ENCODE assay signal across 18 mouse cellular contexts in the genomic region with DNA sequence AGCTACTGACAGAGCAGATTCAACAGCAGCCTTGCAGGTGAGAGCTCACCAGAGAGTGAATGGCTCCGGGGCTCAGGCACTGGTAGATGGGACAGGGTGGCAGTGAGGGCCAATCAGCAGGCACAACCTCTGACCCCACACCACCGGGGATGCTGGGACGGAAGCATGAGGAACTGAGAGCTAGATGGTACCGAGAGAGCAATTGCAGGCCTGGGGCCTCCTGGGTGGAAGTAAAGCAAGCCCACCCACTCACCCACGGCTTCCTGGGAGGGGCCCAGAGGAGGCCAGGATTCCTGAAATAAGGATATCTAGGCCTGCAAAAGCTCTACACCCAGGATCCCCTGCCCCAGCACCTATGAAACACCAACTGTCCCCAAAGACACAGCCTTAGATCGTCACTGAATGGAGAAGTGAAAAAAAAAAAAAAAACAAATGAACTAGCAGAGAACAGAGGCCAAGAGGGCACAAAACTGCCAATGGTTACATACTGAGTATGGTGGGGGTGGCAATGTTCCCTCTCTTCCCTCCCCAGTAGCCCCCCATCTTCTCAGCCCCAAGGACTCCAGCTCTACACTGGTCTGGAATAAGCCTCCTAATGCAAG.
DNase-seq lines count a peak whose midpoint lies in the region; ATAC-seq and TF ChIP-seq lines count a peak whose summit lies in the region.
"Had no signal": no experiment of that assay in that cellular context is flagged by ENCODE, and none has a peak within 500 bp of the region (broad histone marks: within the 10 kb centered on the region; RNA-seq: fewer than 3 reads in every experiment).

No protein-coding gene starts in this region.

- peak overlapping the region; percentile 74 for H3K27ac ChIP-seq in midbrain, embryonic 10.5 days (replicated peaks)
- no peak overlapping the region for H3K27ac ChIP-seq in midbrain, postnatal 0 days (ENCODE audit: low read depth, low read length)
- H3K27ac ChIP-seq in MEL (ENCODE audit: control insufficient read depth, low read depth, low read length), result no peak overlapping the region
- H3K27ac ChIP-seq in hindbrain, embryonic 12.5 days, result peak overlapping the region; percentile 69
- peak overlapping the region; percentile 68 for H3K27ac ChIP-seq in spleen, adult 2 months (ENCODE audit: insufficient read depth, low read length)
- H3K27ac ChIP-seq: lung, embryonic 15.5 days had no signal

- no peak overlapping the region for H3K9ac ChIP-seq in midbrain, postnatal 0 days (replicated peaks; ENCODE audit: low read length, poor library complexity, severe bottlenecking)
- H3K9ac ChIP-seq in MEL (ENCODE audit: control insufficient read depth, low read depth, low read length, poor library complexity, severe bottlenecking), result no peak overlapping the region
- H3K9ac ChIP-seq in hindbrain, embryonic 12.5 days, result no peak overlapping the region
- H3K9ac ChIP-seq: embryonic facial prominence, embryonic 12.5 days; lung, embryonic 15.5 days had no signal

- no peak for TF ChIP-seq POLR2A in MEL (IDR thresholded peaks at IDR 0.05; ENCODE audit: control insufficient read depth in 1 of 2, insufficient read depth in 1 of 2, low read depth in 1 of 2, low read length in 2 of 2, poor library complexity in 1 of 2)
- TF ChIP-seq POLR2A in spleen, adult 2 months (IDR thresholded peaks at IDR 0.05; ENCODE audit: low read depth, low read length), result no peak

- no peak overlapping the region for H3K4me3 ChIP-seq in midbrain, embryonic 10.5 days
- H3K4me3 ChIP-seq in midbrain, postnatal 0 days (ENCODE audit: low read depth, low read length), result no peak overlapping the region
- H3K4me3 ChIP-seq in MEL (ENCODE audit: control insufficient read depth in 1 of 2, insufficient read depth in 1 of 2, low read depth in 2 of 2, low read length in 2 of 2), result no peak overlapping the region
- no peak overlapping the region for H3K4me3 ChIP-seq in hindbrain, embryonic 12.5 days
- H3K4me3 ChIP-seq in spleen, adult 2 months (ENCODE audit: extremely low read depth, insufficient read depth, insufficient read length), result no peak overlapping the region
- H3K4me3 ChIP-seq: embryonic facial prominence, embryonic 12.5 days; lung, embryonic 15.5 days had no signal

- no peaks in the 10 kb centered on the region for H3K79me2 ChIP-seq in MEL (ENCODE audit: control insufficient read depth, insufficient read depth, low read length, poor library complexity)

- TF ChIP-seq EP300 in MEL (IDR thresholded peaks at IDR 0.05; ENCODE audit: low read depth in 1 of 2, low read length in 2 of 2), result no peak

- ATAC-seq in midbrain, postnatal 0 days (ENCODE audit: low FRiP score), result no peak
- ATAC-seq in hindbrain, embryonic 12.5 days (ENCODE audit: low FRiP score), result no peak
- ATAC-seq in activated CD4-positive, CD25-positive, alpha-beta regulatory T cell, adult 4 months, result no peak
- ATAC-seq: CD4-positive, CD25-positive, alpha-beta regulatory T cell, adult 4 months had no signal

- TF ChIP-seq CTCF in midbrain, postnatal 0 days (IDR thresholded peaks at IDR 0.05), result no peak
- no peak for TF ChIP-seq CTCF in MEL (IDR thresholded peaks at IDR 0.05 in 2 of 3, conservative IDR thresholded peaks at IDR 0.05 in 1 of 3; ENCODE audit: control insufficient read depth in 1 of 3, insufficient read depth in 1 of 3, low read depth in 2 of 3, low read length in 3 of 3, poor library complexity in 1 of 3, severe bottlenecking in 1 of 3)
- no peak for TF ChIP-seq CTCF in spleen, adult 2 months (IDR thresholded peaks at IDR 0.05; ENCODE audit: extremely low read depth, insufficient read depth, insufficient read length, insufficient replicate concordance)

- no peak for TF ChIP-seq RAD21 in MEL (IDR thresholded peaks at IDR 0.05; ENCODE audit: low read depth, low read length)

- peaks cover 50% of the 10 kb centered on the region for H3K4me1 ChIP-seq in midbrain, embryonic 10.5 days
- no peaks in the 10 kb centered on the region for H3K4me1 ChIP-seq in midbrain, postnatal 0 days (ENCODE audit: insufficient read depth, low read length)
- peaks cover 5 to 10% of the 10 kb centered on the region in 2 experiments for H3K4me1 ChIP-seq in MEL (ENCODE audit: control insufficient read depth in 1 of 2, insufficient read depth in 2 of 2, low read length in 2 of 2)
- H3K4me1 ChIP-seq in hindbrain, embryonic 12.5 days, result peaks cover 54% of the 10 kb centered on the region
- H3K4me1 ChIP-seq in spleen, adult 2 months (ENCODE audit: control insufficient read depth, insufficient read depth, insufficient read length), result peaks cover 31% of the 10 kb centered on the region; the same call in 1 of the 2 replicates
- H3K4me1 ChIP-seq: lung, embryonic 15.5 days had no signal

- H3K4me2 ChIP-seq in midbrain, postnatal 0 days (ENCODE audit: low read depth, low read length, poor library complexity, severe bottlenecking), result no peak overlapping the region
- no peak overlapping the region for H3K4me2 ChIP-seq in hindbrain, embryonic 12.5 days (replicated peaks)
- H3K4me2 ChIP-seq: embryonic facial prominence, embryonic 12.5 days; liver, embryonic 11.5 days; lung, embryonic 15.5 days had no signal

- 86% methylated on average over 6 of the region's 6 CpGs for WGBS in midbrain, embryonic 10.5 days
- 80% methylated on average over 6 of the region's 6 CpGs for WGBS in midbrain, postnatal 0 days
- 65% methylated on average over 6 of the region's 6 CpGs for WGBS in hindbrain, embryonic 12.5 days
- 22% methylated on average over 6 of the region's 6 CpGs for WGBS in spleen, adult 2 months

- H3K9me3 ChIP-seq in midbrain, embryonic 10.5 days (replicated peaks), result peaks cover 6% of the 10 kb centered on the region
- H3K9me3 ChIP-seq in midbrain, postnatal 0 days (ENCODE audit: low read length), result no peaks in the 10 kb centered on the region
- H3K9me3 ChIP-seq in MEL (replicated peaks; ENCODE audit: insufficient read depth, low read length), result no peaks in the 10 kb centered on the region
- H3K9me3 ChIP-seq in hindbrain, embryonic 12.5 days (replicated peaks), result no peaks in the 10 kb centered on the region
- H3K9me3 ChIP-seq: embryonic facial prominence, embryonic 12.5 days; lung, embryonic 15.5 days had no signal

- peaks cover 22% of the 10 kb centered on the region for H3K36me3 ChIP-seq in midbrain, embryonic 10.5 days
- H3K36me3 ChIP-seq in midbrain, postnatal 0 days (ENCODE audit: insufficient read depth, low read length), result no peaks in the 10 kb centered on the region
- peaks cover 0 to 4% of the 10 kb centered on the region in 2 experiments; a peak in 2 of 4 replicates for H3K36me3 ChIP-seq in MEL (ENCODE audit: control insufficient read depth in 1 of 2, insufficient read depth in 2 of 2, low read length in 2 of 2)
- peaks cover 17% of the 10 kb centered on the region for H3K36me3 ChIP-seq in hindbrain, embryonic 12.5 days
- H3K36me3 ChIP-seq in spleen, adult 2 months (ENCODE audit: control insufficient read depth, insufficient read depth, low read length), result peaks cover 2% of the 10 kb centered on the region; the same call in 1 of the 2 replicates

- no peaks in the 10 kb centered on the region for H3K27me3 ChIP-seq in midbrain, embryonic 10.5 days (ENCODE audit: low read depth, poor library complexity, severe bottlenecking)
- no peaks in the 10 kb centered on the region for H3K27me3 ChIP-seq in midbrain, postnatal 0 days (ENCODE audit: insufficient read depth, low read length)
- H3K27me3 ChIP-seq in MEL (ENCODE audit: control insufficient read depth in 1 of 2, insufficient read depth in 2 of 2, low read length in 2 of 2), result no peaks in the 10 kb centered on the region
- no peaks in the 10 kb centered on the region for H3K27me3 ChIP-seq in hindbrain, embryonic 12.5 days
- no peaks in the 10 kb centered on the region for H3K27me3 ChIP-seq in spleen, adult 2 months (ENCODE audit: control insufficient read depth, insufficient read depth, low read length)
- H3K27me3 ChIP-seq: embryonic facial prominence, embryonic 12.5 days; lung, embryonic 15.5 days had no signal

- no peak for DNase-seq in midbrain, embryonic 10.5 days (ENCODE audit: low spot score)
- no peak for DNase-seq in midbrain, postnatal 0 days (ENCODE audit: low spot score)
- no peak for DNase-seq in MEL (ENCODE audit: low read depth, low spot score)
- DNase-seq in spleen, adult 2 months (ENCODE audit: low read depth in 1 of 2, low spot score in 2 of 2), result peak in 1 of 2 experiments; percentile 46
- no peak for DNase-seq in lung, postnatal 25 days (ENCODE audit: low spot score)
- DNase-seq in kidney, postnatal 10 days, result no peak
- DNase-seq: cerebellum, adult 11-12 months; gastrocnemius, postnatal 14 days; kidney, adult 18-20 months; kidney, postnatal 36 days; right cerebral cortex, adult 18-20 months; thymus, adult 2 months had no signal

TF ChIP-seq in MEL, 35 proteins besides CTCF, POLR2A, EP300 and RAD21:
- TF ChIP-seq KAT2A (conservative IDR thresholded peaks at IDR 0.05; ENCODE audit: low read depth, low read length) (no peak), ZNF384 (IDR thresholded peaks at IDR 0.05; ENCODE audit: low read depth, low read length) (0 out of 2 replicates have a peak, but pooled peaks have one; percentile 17), RCOR1 (IDR thresholded peaks at IDR 0.05; ENCODE audit: low read depth, low read length) (no peak)
TF ChIP-seq in MEL: peak in this region for 1.

Comparison
In these comparisons a context has a peak if more than half of its experiments do, and no peak if none do; other contexts are left out.
1. H3K27ac ChIP-seq: peak in midbrain, embryonic 10.5 days (single experiment), hindbrain, embryonic 12.5 days (single experiment) and spleen, adult 2 months (single experiment); none in midbrain, postnatal 0 days (single experiment) and MEL (single experiment).